Mouse (Mus musculus) liver, postnatal 0 days (tissue): ENCODE measurements around the gene Proca1.

Source experiments
- CTCF ChIP-seq: sonication (generic); IDR thresholded peaks from 2 replicates; pipeline ENCODE4 v1.5.1; 2016; ENCODE audit warnings: antibody characterized with exemption, low read depth
- EP300 ChIP-seq: IDR thresholded peaks from 2 replicates; pipeline ENCODE4 v1.6.1; 2016; ENCODE audit warnings: antibody characterized with exemption, low read depth, mild to moderate bottlenecking

GRCm38 (mm10) chr11:78231518-78231917 lies 38.3 kb downstream of the Proca1 start:
- TF ChIP-seq CTCF (no peak), EP300 (no peak)
